Mouse (Mus musculus): ENCODE data around the gene Tmem14c. TPM values are rescaled to one million over a fixed set of nuclear protein-coding genes. Genes with fewer than 3 reads are reported as not detected.

Tmem14c gene
- polyA plus RNA-seq, 1 experiment from 2014 or later = 206 TPM

DNA sequence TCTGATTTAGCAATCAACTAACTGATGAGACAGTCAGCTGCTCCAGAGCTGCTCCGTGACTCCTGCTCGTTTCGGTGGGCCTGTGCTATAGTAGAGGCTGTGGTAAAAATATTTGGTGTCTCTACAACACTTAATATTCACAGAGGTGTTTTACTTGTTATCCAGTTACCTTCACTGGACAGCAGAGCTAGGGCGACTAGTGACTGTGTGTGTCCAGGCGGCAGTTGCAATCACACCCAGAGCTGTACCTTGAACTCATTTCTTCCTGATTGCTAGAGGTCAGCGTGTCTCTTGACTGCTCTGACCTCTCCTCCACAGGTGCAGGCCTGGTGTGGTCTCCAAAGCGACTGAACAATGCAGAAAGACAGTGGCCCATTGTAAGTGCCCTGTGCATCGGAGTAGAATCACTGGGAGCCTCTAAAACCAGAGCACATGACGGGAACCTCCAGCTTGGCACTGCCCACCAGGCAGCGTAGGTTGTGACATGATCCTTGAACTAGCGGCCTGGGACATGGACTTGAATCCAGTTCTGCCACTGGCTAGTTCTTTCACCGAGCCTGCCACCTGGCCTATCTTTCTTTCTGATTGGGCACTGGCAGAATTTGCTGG, 809 bp downstream of the Tmem14c start:
- H3K27me3 ChIP-seq = no peaks in the 10 kb centered on the region
- ATAC-seq (replicated peaks; ENCODE audit: insufficient number of reproducible peaks, insufficient read depth, low FRiP score, low read depth) = no peak
- peak overlapping the region; percentile 75 for H3K4me3 ChIP-seq
- 48% methylated on average over 12 of the region's 12 CpGs for WGBS
- H3K9me3 ChIP-seq (replicated peaks) = no peaks in the 10 kb centered on the region
- H3K4me1 ChIP-seq (replicated peaks) = peaks cover 25% of the 10 kb centered on the region
- H3K27ac ChIP-seq = peak overlapping the region; percentile 93
- peaks cover 33% of the 10 kb centered on the region for H3K36me3 ChIP-seq
- H3K9ac ChIP-seq = peak overlapping the region; percentile 71
- H3K4me2 ChIP-seq = peak overlapping the region; percentile 72

DNA sequence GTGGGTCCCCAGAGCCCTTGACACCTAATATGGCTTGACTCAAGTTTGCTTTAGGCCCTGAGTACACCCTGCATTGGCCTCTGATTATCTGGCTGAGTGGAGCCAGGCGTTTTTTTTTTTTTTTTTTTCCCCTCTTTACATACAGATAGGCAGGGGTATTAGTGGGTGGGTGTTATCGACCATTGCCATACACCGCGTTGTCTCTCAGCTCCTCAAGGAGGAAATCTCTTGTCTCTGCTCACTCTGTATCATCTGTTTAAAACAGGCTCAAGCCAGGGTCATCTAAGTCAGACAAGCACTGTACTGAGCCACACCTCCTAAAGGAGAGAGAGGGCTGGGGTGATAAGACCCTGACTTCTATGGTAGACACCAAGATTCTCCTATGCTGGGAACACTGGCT, 1.7 kb downstream of the Tmem14c start:
- H3K36me3 ChIP-seq = peaks cover 27% of the 10 kb centered on the region
- H3K27ac ChIP-seq = no peak overlapping the region
- peaks cover 25% of the 10 kb centered on the region for H3K4me1 ChIP-seq (replicated peaks)
- peak overlapping the region; percentile 72; the same call in 1 of the 2 replicates for H3K4me2 ChIP-seq
- H3K27me3 ChIP-seq = no peaks in the 10 kb centered on the region
- 47% methylated on average over 4 of the region's 4 CpGs for WGBS
- no peak overlapping the region for H3K9ac ChIP-seq
- H3K9me3 ChIP-seq (replicated peaks) = no peaks in the 10 kb centered on the region
- ATAC-seq (replicated peaks; ENCODE audit: insufficient number of reproducible peaks, insufficient read depth, low FRiP score, low read depth) = no peak
- H3K4me3 ChIP-seq = no peak overlapping the region

DNA sequence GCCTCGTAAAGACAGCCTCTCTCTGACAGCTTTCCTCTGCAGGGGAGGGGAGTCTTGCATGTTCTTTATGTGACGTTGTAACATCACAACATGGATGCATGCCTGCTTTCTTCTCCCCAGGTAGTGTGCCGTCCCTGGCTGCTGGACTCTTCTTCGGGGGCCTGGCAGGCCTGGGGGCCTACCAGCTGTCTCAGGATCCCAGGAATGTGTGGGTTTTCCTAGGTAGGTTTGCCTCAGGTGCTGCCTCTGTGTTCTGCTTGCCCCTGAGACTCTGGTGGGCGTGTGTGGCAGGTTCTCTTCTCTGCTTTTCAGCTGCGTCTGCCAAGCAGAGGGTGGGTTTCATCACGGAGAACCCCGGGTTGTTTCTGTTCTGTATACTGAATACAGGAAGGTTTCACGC, 2.1 kb downstream of the Tmem14c start:
- Histone ChIP-seq H3K4me1 (replicated peaks) (peaks cover 25% of the 10 kb centered on the region), H3K27ac (no peak overlapping the region), H3K9me3 (replicated peaks) (no peaks in the 10 kb centered on the region), H3K4me3 (no peak overlapping the region), H3K9ac (no peak overlapping the region), H3K27me3 (no peaks in the 10 kb centered on the region), H3K36me3 (peaks cover 26% of the 10 kb centered on the region), H3K4me2 (no peak overlapping the region)
- ATAC-seq (replicated peaks; ENCODE audit: insufficient number of reproducible peaks, insufficient read depth, low FRiP score, low read depth) = no peak
- 87% methylated on average over 9 of the region's 9 CpGs for WGBS

DNA sequence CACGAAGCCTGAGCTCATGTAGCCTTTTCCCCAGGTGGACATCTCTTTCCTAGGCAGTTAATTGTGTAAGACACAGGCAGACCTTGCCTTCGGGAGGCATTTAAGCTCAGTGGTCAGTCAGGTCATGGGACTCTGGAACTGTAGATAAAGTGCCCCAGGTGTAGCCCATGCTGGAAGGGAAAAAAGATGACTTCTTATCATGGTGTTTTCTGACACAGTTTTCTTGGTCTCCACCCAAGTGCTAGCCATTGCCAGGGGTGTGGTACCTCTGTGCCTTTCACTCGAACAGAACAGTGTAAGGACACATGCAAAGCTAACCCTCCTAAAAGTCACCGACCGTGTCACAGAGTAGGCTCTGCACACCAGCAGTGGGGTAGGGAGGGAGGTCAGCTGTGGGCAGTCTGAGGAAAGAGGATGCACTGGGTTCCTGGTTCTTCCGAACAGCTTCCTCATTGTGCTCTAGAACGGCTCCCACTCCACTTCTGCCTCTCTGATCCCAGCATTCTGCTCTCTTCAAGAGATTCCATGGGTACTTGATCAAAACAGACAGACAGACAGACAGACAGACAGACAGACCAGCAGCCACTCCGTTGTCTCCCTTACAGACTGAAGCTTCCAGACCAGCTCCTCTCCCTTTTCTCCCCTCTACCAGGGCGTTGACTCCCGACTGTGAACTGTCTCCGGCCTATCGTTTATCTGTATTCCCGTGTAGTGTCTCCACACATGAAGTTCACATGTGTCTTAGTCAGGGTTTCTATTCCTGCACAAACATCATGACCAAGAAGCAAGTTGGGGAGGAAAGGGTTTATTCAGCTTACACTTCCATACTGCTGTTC, 2.9 kb downstream of the Tmem14c start:
- Histone ChIP-seq H3K36me3 (peaks cover 27% of the 10 kb centered on the region), H3K27ac (no peak overlapping the region), H3K4me3 (no peak overlapping the region), H3K4me1 (replicated peaks) (peaks cover 25% of the 10 kb centered on the region), H3K27me3 (no peaks in the 10 kb centered on the region), H3K9ac (no peak overlapping the region), H3K9me3 (replicated peaks) (no peaks in the 10 kb centered on the region), H3K4me2 (no peak overlapping the region)
- WGBS = 89% methylated on average over 13 of the region's 13 CpGs
- ATAC-seq (replicated peaks; ENCODE audit: insufficient number of reproducible peaks, insufficient read depth, low FRiP score, low read depth) = no peak

DNA sequence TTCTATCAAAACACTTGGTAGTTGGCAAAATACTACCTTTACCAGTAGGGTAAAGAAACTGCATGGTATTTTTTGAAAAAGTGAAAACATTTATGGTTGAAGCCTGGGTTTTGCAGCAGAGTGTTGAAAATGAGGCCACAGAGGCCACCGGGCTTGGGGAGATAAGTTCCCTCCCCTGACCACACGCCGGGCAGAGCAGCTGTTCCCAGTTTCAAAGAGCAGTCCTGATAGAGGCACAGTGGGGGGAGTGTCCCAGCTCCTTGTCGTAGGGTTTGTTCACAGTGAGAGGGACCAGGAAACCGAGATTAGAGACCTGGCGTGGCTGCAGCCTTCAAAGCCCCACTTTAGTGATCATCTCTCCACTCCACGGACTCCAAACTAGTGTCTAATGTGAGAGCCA, 4.4 kb downstream of the Tmem14c start:
- Histone ChIP-seq H3K4me3 (no peak overlapping the region), H3K27ac (no peak overlapping the region), H3K4me1 (replicated peaks) (peaks cover 23% of the 10 kb centered on the region), H3K4me2 (no peak overlapping the region), H3K9ac (no peak overlapping the region), H3K9me3 (replicated peaks) (no peaks in the 10 kb centered on the region), H3K36me3 (peaks cover 24% of the 10 kb centered on the region), H3K27me3 (no peaks in the 10 kb centered on the region)
- no peak for ATAC-seq (replicated peaks; ENCODE audit: insufficient number of reproducible peaks, insufficient read depth, low FRiP score, low read depth)
- 39% methylated on average over 7 of the region's 7 CpGs for WGBS

DNA sequence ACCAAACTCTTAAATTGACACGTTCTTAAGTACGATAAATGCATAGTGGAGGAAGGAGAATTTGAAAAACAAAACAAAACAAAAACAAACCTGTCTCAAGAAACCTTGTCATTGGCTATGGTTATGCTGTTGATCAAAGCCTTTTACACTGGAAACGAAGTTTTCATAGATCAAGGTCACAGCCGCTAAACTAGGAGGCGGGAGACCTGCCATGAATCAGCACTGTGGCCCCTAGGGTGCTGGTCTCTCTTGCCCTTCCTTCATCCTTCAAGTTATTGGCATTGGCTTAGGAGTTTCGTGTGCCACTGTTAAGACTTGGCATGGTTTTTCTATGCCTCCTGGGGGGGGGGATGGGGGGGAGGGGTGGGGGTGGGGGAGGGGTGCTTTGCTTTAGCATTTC, 5.5 kb downstream of the Tmem14c start:
- Histone ChIP-seq H3K27ac (no peak overlapping the region), H3K4me1 (replicated peaks) (peaks cover 20% of the 10 kb centered on the region), H3K4me3 (no peak overlapping the region), H3K9me3 (replicated peaks) (no peaks in the 10 kb centered on the region), H3K36me3 (peaks cover 24% of the 10 kb centered on the region), H3K27me3 (no peaks in the 10 kb centered on the region), H3K4me2 (no peak overlapping the region), H3K9ac (no peak overlapping the region)
- ATAC-seq (replicated peaks; ENCODE audit: insufficient number of reproducible peaks, insufficient read depth, low FRiP score, low read depth) = no peak
- 83% methylated on average over 6 of the region's 6 CpGs for WGBS

DNA sequence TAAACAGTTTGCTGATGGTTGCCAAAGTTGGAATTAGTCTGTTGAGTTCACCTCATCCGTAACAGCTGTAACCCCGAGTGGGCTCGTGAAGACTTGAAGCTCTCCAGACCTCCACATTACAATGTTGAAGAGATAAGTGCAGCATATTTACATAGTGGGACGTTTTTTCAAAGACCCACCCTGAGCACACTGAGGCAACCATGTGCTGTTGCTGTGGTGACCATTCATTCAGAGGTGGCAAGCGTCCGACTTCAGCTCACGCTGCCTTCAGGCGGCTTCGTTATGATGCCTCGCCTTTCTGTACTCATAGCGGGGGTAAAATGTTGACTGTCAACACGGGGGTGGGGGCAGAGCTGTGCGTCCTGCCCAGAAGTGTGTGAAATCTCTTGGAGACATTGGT, 6.0 kb downstream of the Tmem14c start:
- ATAC-seq (replicated peaks; ENCODE audit: insufficient number of reproducible peaks, insufficient read depth, low FRiP score, low read depth) = no peak
- Histone ChIP-seq H3K4me2 (no peak overlapping the region), H3K27ac (no peak overlapping the region), H3K9ac (no peak overlapping the region), H3K27me3 (no peaks in the 10 kb centered on the region), H3K9me3 (replicated peaks) (no peaks in the 10 kb centered on the region), H3K36me3 (peaks cover 24% of the 10 kb centered on the region), H3K4me3 (no peak overlapping the region), H3K4me1 (replicated peaks) (peaks cover 16% of the 10 kb centered on the region)
- 68% methylated on average over 13 of the region's 13 CpGs for WGBS

DNA sequence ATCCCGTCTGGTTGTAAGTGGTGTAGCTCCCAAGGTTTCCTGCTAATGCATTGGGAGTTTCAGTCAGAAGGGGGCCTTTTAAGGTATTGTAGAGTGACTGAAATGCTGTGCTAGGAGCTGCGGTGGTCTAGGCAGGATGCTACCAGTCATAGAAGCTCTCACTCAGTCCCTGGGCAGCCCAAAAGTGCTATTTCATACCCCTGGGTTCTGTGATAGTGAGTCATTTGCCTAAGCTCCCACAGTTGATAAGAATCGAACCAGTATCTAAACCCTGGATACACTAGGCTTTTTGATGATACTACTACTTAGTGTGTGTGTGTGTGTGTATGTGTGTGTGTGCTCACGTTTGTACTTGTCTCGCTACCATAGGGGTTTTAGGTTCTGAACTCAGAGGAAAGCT, 14.0 kb downstream of the Tmem14c start:
- Histone ChIP-seq H3K4me2 (no peak overlapping the region), H3K27ac (no peak overlapping the region), H3K4me1 (replicated peaks) (no peaks in the 10 kb centered on the region), H3K4me3 (no peak overlapping the region), H3K36me3 (no peaks in the 10 kb centered on the region), H3K27me3 (no peaks in the 10 kb centered on the region), H3K9ac (no peak overlapping the region), H3K9me3 (replicated peaks) (no peaks in the 10 kb centered on the region)
- WGBS = 53% methylated on average over 5 of the region's 5 CpGs
- no peak for ATAC-seq (replicated peaks; ENCODE audit: insufficient number of reproducible peaks, insufficient read depth, low FRiP score, low read depth)

DNA sequence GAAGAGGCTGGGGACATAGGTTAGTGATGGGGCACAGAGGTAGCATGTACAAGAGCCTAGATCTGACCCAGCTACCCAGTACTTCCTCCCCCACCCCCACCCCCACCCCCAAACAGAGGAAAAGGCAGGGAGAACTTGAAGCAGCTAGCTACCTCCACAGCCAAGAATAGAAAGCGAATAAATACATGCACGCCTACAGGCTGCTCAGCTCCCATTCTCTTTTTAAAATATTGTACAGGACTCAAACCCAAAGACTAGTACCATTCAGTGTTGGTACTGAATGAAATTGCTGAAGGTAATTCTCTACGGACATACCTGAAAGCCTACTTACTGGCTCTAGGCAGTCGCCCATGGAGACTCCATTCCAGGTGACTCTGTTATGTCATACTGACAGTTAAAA, 26.4 kb downstream of the Tmem14c start:
- Histone ChIP-seq H3K9ac (no peak overlapping the region), H3K27me3 (no peaks in the 10 kb centered on the region), H3K9me3 (replicated peaks) (no peaks in the 10 kb centered on the region), H3K27ac (no peak overlapping the region), H3K36me3 (no peaks in the 10 kb centered on the region), H3K4me2 (no peak overlapping the region), H3K4me3 (no peak overlapping the region), H3K4me1 (replicated peaks) (no peaks in the 10 kb centered on the region)
- WGBS = 84% methylated on average over 4 of the region's 4 CpGs
- ATAC-seq (replicated peaks; ENCODE audit: insufficient number of reproducible peaks, insufficient read depth, low FRiP score, low read depth) = no peak

DNA sequence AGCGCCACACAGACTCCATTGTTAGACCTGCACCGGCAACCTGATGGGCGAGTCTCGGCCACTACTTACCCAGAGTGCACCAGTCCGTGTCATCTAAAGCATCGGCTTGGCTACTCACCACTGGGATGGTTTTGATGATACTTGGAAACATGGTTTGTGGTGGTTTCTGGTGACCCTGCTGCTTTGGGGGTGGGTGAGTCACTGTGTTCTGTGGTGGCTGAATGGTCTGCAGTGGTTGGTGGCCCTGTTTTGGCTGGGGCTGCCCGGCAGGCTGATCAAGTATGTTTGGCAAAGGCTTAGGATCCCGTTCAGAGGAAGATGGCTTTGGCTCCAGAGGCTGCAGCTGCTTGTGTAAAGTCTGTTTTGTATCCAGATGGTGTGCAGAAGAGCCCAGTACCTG, 29.8 kb downstream of the Tmem14c start:
- Histone ChIP-seq H3K36me3 (no peaks in the 10 kb centered on the region), H3K4me2 (no peak overlapping the region), H3K27ac (no peak overlapping the region), H3K9ac (no peak overlapping the region), H3K4me1 (replicated peaks) (no peaks in the 10 kb centered on the region), H3K27me3 (no peaks in the 10 kb centered on the region), H3K9me3 (replicated peaks) (no peaks in the 10 kb centered on the region), H3K4me3 (no peak overlapping the region)
- ATAC-seq (replicated peaks; ENCODE audit: insufficient number of reproducible peaks, insufficient read depth, low FRiP score, low read depth) = no peak
- 79% methylated on average over 8 of the region's 8 CpGs for WGBS

DNA sequence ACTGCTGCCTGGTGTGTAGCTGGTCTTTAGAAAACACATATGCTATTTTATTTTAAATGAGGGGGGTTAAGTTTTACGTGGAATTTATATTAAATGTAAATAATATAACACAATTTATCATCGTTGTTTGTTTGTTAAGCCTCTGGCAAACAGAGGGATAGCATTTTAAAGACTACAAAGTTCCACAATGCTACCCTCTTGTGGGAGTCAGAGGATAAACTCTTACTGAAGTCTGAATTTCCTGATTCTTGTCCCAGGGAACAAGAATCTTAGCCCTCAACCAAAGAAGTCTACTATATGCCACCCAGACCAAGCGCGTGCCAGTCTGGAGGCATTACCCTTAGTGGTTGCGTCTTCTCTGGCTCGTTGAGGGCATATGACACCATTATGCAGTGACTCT, 31.2 kb downstream of the Tmem14c start:
- Histone ChIP-seq H3K36me3 (no peaks in the 10 kb centered on the region), H3K4me3 (no peak overlapping the region), H3K4me1 (replicated peaks) (no peaks in the 10 kb centered on the region), H3K27me3 (no peaks in the 10 kb centered on the region), H3K9me3 (replicated peaks) (no peaks in the 10 kb centered on the region), H3K4me2 (no peak overlapping the region), H3K27ac (no peak overlapping the region), H3K9ac (no peak overlapping the region)
- 78% methylated on average over 6 of the region's 6 CpGs for WGBS
- ATAC-seq (replicated peaks; ENCODE audit: insufficient number of reproducible peaks, insufficient read depth, low FRiP score, low read depth) = no peak

DNA sequence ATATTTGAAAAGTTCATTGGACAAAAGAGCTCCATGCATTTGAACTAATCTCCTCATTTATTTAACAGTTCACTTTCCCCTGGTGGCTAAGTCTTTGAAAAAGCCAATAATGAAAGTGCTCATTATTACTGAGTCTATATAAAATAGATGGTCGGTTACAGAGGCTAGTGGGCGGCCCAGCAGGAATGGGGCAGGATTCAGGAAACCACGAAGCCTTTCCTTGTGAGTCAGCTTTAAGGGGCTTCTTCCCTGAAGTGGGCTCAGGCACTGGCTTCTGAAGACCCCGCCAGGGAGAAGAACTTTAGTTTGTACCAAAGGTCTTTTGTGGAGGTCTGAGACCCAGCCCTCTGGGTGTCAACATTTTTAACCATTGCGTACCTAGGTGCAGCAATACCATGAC, 35.9 kb downstream of the Tmem14c start:
- no peaks in the 10 kb centered on the region for H3K36me3 ChIP-seq

More for the DNA sequence above, 35.9 kb downstream of the Tmem14c start:
- no peak overlapping the region for H3K4me2 ChIP-seq
- H3K9me3 ChIP-seq (replicated peaks) = no peaks in the 10 kb centered on the region
- no peak overlapping the region for H3K27ac ChIP-seq
- WGBS = 72% methylated on average over 5 of the region's 5 CpGs
- ATAC-seq (replicated peaks; ENCODE audit: insufficient number of reproducible peaks, insufficient read depth, low FRiP score, low read depth) = no peak
- no peaks in the 10 kb centered on the region for H3K4me1 ChIP-seq (replicated peaks)
- H3K4me3 ChIP-seq = no peak overlapping the region
- no peak overlapping the region for H3K9ac ChIP-seq
- no peaks in the 10 kb centered on the region for H3K27me3 ChIP-seq
